Mouse (Mus musculus) myocyte (in vitro differentiated cells): Measurements from ENCODE around the gene P2rx1. TPM values are rescaled to one million over a fixed set of nuclear protein-coding genes. Genes with fewer than 3 reads are reported as not detected.
A peak's percentile ranks its signal among the peaks of the same experiment; 100 is the strongest.

ENCODE experiments used
- H3K27me3 ChIP-seq: one replicate; pipeline ENCODE4 v1.6.1; 2011; ENCODE audit not compliant: control insufficient read depth, insufficient read depth, insufficient read length
- H3K36me3 ChIP-seq: one replicate; pipeline ENCODE4 v1.6.1; 2011; ENCODE audit not compliant: control insufficient read depth, insufficient read depth
- H3K4me2 ChIP-seq: one replicate; pipeline ENCODE4 v1.6.1; 2011; ENCODE audit warnings: low read depth, control low read depth
- H3K4me3 ChIP-seq: one replicate; pipeline ENCODE4 v1.5.1; 2011; ENCODE audit warnings: mild to moderate bottlenecking, control low read depth, moderate library complexity
- H3K79me2 ChIP-seq: one replicate; pipeline ENCODE4 v1.6.1; 2011; ENCODE audit not compliant: control insufficient read depth, insufficient read depth
- H3ac ChIP-seq: one replicate; pipeline ENCODE4 v1.6.1; 2011; ENCODE audit not compliant: control insufficient read depth, insufficient read length
- CEBPB ChIP-seq: IDR thresholded peaks from 2 replicates; pipeline ENCODE4 v1.6.1; 2011; ENCODE audit warnings: mild to moderate bottlenecking, moderate library complexity; ENCODE audit not compliant: poor library complexity, insufficient read depth, severe bottlenecking
- E2F4 ChIP-seq: IDR thresholded peaks from one replicate; pipeline ENCODE4 v1.6.1; 2011; ENCODE audit warnings: mild to moderate bottlenecking, control low read depth, moderate library complexity; ENCODE audit not compliant: insufficient read depth
- MAX ChIP-seq: IDR thresholded peaks from one replicate; pipeline ENCODE4 v1.6.1; 2011; ENCODE audit warnings: low read depth, mild to moderate bottlenecking, control low read depth
- MYOD1 ChIP-seq, 3 experiments: IDR thresholded peaks; one replicate each; pipeline ENCODE4 v1.6.1; 2011; ENCODE audit warnings: control low read depth in 2 of 3, low read depth in 2 of 3, mild to moderate bottlenecking in 2 of 3, moderate library complexity in 1 of 3; ENCODE audit not compliant: insufficient read length in 2 of 3, control insufficient read depth in 1 of 3
- MYOG ChIP-seq, 3 experiments: IDR thresholded peaks; one replicate each; pipeline ENCODE4 v1.6.1; 2011; ENCODE audit warnings: control low read depth in 2 of 3, low read depth in 2 of 3, mild to moderate bottlenecking in 2 of 3; ENCODE audit not compliant: insufficient read length in 2 of 3, control insufficient read depth in 1 of 3, insufficient read depth in 1 of 3
- POLR2A ChIP-seq: IDR thresholded peaks from one replicate; pipeline ENCODE4 v1.6.1; 2011; ENCODE audit warnings: low read depth, mild to moderate bottlenecking, control low read depth, moderate library complexity; ENCODE audit not compliant: insufficient read length
- POLR2AphosphoS2 ChIP-seq: IDR thresholded peaks from one replicate; pipeline ENCODE4 v1.6.1; 2011; ENCODE audit warnings: low read depth, control low read depth; ENCODE audit not compliant: insufficient read length
- REST ChIP-seq: IDR thresholded peaks from one replicate; pipeline ENCODE4 v1.6.1; 2011; ENCODE audit warnings: mild to moderate bottlenecking, control low read depth, moderate library complexity; ENCODE audit not compliant: insufficient read depth, insufficient read length
- SRF ChIP-seq: IDR thresholded peaks from one replicate; pipeline ENCODE4 v1.6.1; 2011; ENCODE audit warnings: low read depth; ENCODE audit not compliant: control insufficient read depth, insufficient read length
- TCF12 ChIP-seq: IDR thresholded peaks from one replicate; pipeline ENCODE4 v1.6.1; 2011; ENCODE audit warnings: mild to moderate bottlenecking, control low read depth; ENCODE audit not compliant: poor library complexity, insufficient read depth, severe bottlenecking
- TCF3 ChIP-seq: IDR thresholded peaks from one replicate; pipeline ENCODE4 v1.6.1; 2011; ENCODE audit warnings: low read depth, control low read depth; ENCODE audit not compliant: insufficient read length
- USF1 ChIP-seq: IDR thresholded peaks from one replicate; pipeline ENCODE4 v1.6.1; 2011; ENCODE audit warnings: low read depth, mild to moderate bottlenecking, control low read depth, moderate library complexity
- polyA plus RNA-seq: library from polyadenylated mRNA; unstranded; fragments of >200 nt; fragmentation: generic; extraction: Trizol; gene quantifications from one replicate; pipeline ENCODE4 v1.2.1, GENCODE M21; 2012; ENCODE audit warnings: missing spikeins

Gene P2rx1
- polyA plus RNA-seq, 1 experiment, result 0.24 TPM

GRCm38 (mm10) chr11:73044229-73044755, 45.4 kb downstream of the P2rx1 start:
- Histone ChIP-seq H3K79me2 (peaks cover 9% of the 10 kb centered on the region), H3K36me3 (no peaks in the 10 kb centered on the region), H3K4me2 (no peak overlapping the region), H3K4me3 (no peak overlapping the region), H3K27me3 (no peaks in the 10 kb centered on the region), H3ac (no peak overlapping the region)
- TF ChIP-seq POLR2AphosphoS2 (no peak), TCF12 (no peak), USF1 (peak; percentile 65), SRF (no peak), TCF3 (no peak), REST (no peak)

DNA sequence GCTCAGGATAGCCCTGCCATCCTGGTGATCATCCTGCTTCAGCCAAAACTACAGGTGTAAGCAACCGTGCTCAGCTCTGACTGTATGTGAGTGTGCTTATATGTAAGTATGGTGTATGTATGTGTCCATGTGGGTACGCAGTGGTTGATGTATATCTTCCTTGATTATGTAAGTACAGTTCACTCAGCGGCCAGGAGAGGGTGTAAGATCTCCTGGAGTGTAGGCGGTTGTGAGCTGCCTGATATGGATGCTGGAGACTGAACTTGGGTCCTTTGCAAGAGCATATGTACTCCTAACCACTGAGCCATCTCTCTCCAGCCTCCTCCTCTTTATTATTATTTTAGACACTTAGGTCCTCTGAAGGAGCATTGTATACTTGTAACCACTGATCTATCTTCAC, 45.9 kb downstream of the P2rx1 start:
- TF ChIP-seq TCF12, result no peak
- TF ChIP-seq SRF, result no peak
- no peak for TF ChIP-seq MYOD1 (IDR thresholded peaks at IDR 0.05; ENCODE audit: control insufficient read depth in 1 of 3, insufficient read length in 2 of 3, low read depth in 2 of 3)
- TF ChIP-seq REST, result no peak
- TF ChIP-seq USF1, result no peak
- TF ChIP-seq CEBPB, result no peak
- TF ChIP-seq POLR2AphosphoS2, result no peak
- TF ChIP-seq MAX, result no peak
- no peak for TF ChIP-seq MYOG (IDR thresholded peaks at IDR 0.05; ENCODE audit: control insufficient read depth in 1 of 3, insufficient read depth in 1 of 3, insufficient read length in 2 of 3, low read depth in 2 of 3)
- TF ChIP-seq TCF3, result no peak
- TF ChIP-seq E2F4, result no peak
- no peak for TF ChIP-seq POLR2A
- H3K4me2 ChIP-seq, result no peak overlapping the region
- H3K36me3 ChIP-seq, result peaks cover 2% of the 10 kb centered on the region
- no peaks in the 10 kb centered on the region for H3K27me3 ChIP-seq
- H3ac ChIP-seq, result no peak overlapping the region
- H3K79me2 ChIP-seq, result peaks cover 12% of the 10 kb centered on the region
- no peak overlapping the region for H3K4me3 ChIP-seq

GRCm38 (mm10) chr11:73047542-73047996, 48.7 kb downstream of the P2rx1 start, which contains the start of gene Ncbp3:
Gene Ncbp3 (plus strand): TSS chr11:73047783.
- Histone ChIP-seq H3K79me2 (peaks cover 28% of the 10 kb centered on the region), H3K36me3 (peaks cover 11% of the 10 kb centered on the region), H3K27me3 (no peaks in the 10 kb centered on the region), H3K4me2 (peak within 1 kb of the TSS; percentile 93), H3ac (peak within 1 kb of the TSS; percentile 67), H3K4me3 (peak within 1 kb of the TSS; percentile 74)
- no peak for TF ChIP-seq MAX
- TF ChIP-seq SRF, result no peak
- peak; percentile 77 for TF ChIP-seq POLR2AphosphoS2
- no peak for TF ChIP-seq MYOD1 (IDR thresholded peaks at IDR 0.05; ENCODE audit: control insufficient read depth in 1 of 3, insufficient read length in 2 of 3, low read depth in 2 of 3)
- TF ChIP-seq E2F4, result peak; percentile 59
- TF ChIP-seq TCF12, result no peak
- TF ChIP-seq USF1, result no peak
- peak; percentile 83 for TF ChIP-seq POLR2A
- peak in 2 of 3 experiments; percentile 28 to 70 for TF ChIP-seq MYOG (IDR thresholded peaks at IDR 0.05; ENCODE audit: control insufficient read depth in 1 of 3, insufficient read depth in 1 of 3, insufficient read length in 2 of 3, low read depth in 2 of 3)
- TF ChIP-seq TCF3, result no peak
- TF ChIP-seq REST, result no peak

GRCm38 (mm10) chr11:73048030-73048876, 49.4 kb downstream of the P2rx1 start:
- Histone ChIP-seq H3K27me3 (no peaks in the 10 kb centered on the region), H3K79me2 (peaks cover 32% of the 10 kb centered on the region), H3K36me3 (peaks cover 14% of the 10 kb centered on the region), H3K4me3 (peak overlapping the region; percentile 74), H3K4me2 (peak overlapping the region; percentile 93), H3ac (peak overlapping the region; percentile 67)
- no peak for TF ChIP-seq REST
- peak; percentile 48 for TF ChIP-seq USF1
- no peak for TF ChIP-seq TCF3

DNA sequence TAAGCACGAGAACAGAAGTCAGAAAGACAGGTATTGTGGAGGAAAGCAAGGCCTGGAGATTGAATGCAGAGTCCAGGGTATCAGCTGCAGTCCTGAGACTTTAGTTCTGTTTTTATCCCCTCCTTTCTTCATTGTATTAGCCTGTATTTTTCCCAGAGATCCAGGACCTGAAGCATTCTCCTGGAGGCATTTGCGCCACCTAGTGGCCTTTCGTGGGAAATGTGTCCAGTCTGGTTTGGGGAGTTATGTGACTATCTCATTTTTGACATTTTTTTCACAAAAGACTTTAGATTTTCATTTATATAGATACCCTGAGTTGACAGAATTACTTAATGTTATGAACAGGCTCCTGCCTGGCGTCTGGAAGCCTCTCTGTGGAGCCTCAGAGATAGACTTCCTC, 50.4 kb downstream of the P2rx1 start:
- Histone ChIP-seq H3K27me3 (no peaks in the 10 kb centered on the region), H3K79me2 (peaks cover 32% of the 10 kb centered on the region), H3K36me3 (peaks cover 24% of the 10 kb centered on the region), H3K4me2 (peak overlapping the region; percentile 93), H3ac (no peak overlapping the region), H3K4me3 (peak overlapping the region; percentile 74)
- TF ChIP-seq SRF (no peak), CEBPB (no peak), POLR2A (no peak), MYOD1 (IDR thresholded peaks at IDR 0.05; ENCODE audit: control insufficient read depth in 1 of 3, insufficient read length in 2 of 3, low read depth in 2 of 3) (no peak), TCF3 (no peak), REST (no peak), USF1 (no peak)
